Mouse (Mus musculus): ENCODE data around the gene Spef1. TPM values are rescaled to one million over a fixed set of nuclear protein-coding genes. Genes with fewer than 3 reads are reported as not detected.

The Spef1 gene
- polyA plus RNA-seq, 1 experiment: 1.6 TPM

DNA sequence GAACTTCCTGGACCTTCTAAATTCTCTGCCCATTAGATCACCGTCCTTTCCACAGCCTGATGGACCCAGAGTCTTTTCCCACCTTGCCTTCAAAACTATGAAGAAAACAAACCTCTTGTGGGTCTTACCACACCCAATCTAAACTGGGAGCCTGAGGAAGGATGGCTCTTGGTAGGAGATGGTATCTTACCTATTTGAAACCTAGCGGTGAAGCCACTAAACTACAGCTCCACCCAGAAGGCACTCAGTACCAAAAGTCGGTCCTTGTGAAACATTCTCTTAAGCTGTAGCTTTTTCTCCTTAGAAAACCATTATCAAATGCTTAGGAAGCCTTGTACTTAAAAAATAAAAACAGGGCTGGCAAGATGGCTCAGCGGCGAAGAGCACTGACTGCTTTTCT, 1.2 kb upstream of the Spef1 start:
- TF ChIP-seq GATA1 (IDR thresholded peaks at IDR 0.05; ENCODE audit: low read length): no peak

DNA sequence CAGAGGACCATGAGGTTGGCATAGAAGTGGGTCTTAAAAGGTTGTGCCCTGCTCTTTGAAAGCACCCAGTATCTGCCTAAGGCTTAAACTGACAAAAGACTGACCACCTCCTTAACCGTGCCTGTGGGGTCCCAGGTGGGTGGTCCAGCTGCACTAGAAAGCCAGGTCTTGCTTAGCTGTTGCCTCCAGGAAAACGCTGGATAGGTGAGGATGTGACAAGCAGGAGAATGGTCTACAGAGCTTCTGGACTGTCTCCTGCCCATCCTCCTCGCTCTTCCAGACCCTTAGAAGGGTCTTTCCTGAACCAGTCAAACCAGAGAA, 480 bp upstream of the Spef1 start:
- TF ChIP-seq GATA1 (IDR thresholded peaks at IDR 0.05; ENCODE audit: low read length): no peak

DNA sequence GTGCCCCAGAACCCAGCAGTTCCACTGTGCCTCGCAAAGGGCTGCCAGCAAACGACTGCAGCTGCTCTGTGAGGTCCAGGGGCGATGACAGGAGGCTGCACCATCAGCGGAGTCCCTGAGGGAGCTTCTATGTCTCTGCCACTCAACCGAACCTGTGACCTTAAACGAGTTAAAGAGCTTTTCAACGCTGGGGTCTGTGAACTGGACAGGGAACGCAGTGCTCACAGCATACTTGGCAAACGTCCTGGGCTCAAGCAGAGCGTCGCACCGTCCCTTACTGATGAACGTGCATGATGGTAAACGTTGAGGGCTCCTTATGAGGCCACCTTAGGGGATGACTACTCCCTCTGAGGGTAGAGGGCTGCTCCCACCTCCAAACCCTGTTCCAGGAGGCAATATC, 739 bp downstream of the Spef1 start:
- no peak for TF ChIP-seq GATA1 (IDR thresholded peaks at IDR 0.05; ENCODE audit: low read length)

DNA sequence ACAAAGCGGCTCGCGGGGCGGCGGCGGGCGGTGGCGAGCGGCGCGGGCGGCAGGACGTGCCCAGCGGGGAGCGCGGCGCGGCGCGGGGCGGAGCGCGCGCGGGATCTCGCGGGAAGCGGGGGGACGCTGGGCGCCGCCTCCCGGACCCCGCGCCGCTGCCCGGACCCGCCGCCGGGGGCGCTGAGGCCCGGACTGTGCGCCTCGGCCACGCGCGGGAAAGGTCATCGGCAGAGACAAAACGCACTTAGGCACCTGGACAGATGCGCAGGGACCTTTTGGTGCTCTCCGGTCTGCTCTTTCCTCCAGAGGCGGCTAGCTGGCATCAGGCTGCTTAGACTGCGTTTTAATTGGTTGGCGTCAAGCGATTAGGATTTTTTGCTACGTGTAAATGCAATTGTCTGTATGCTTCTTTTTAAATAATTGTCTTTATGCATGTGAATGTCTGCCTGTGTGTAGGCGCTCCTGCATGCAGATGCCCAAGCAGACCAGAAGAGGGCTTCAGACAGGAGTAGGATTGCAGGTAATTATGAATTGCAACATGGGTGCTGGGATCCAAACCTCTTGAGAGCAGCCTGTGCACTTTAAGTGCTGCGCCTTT, 7.0 kb downstream of the Spef1 start, which contains the start of gene Cenpb:
Gene Cenpb, minus strand, starts transcription at position 78 of the 598 bp plus-strand sequence.
- TF ChIP-seq GATA1 (IDR thresholded peaks at IDR 0.05; ENCODE audit: low read length): no peak

DNA sequence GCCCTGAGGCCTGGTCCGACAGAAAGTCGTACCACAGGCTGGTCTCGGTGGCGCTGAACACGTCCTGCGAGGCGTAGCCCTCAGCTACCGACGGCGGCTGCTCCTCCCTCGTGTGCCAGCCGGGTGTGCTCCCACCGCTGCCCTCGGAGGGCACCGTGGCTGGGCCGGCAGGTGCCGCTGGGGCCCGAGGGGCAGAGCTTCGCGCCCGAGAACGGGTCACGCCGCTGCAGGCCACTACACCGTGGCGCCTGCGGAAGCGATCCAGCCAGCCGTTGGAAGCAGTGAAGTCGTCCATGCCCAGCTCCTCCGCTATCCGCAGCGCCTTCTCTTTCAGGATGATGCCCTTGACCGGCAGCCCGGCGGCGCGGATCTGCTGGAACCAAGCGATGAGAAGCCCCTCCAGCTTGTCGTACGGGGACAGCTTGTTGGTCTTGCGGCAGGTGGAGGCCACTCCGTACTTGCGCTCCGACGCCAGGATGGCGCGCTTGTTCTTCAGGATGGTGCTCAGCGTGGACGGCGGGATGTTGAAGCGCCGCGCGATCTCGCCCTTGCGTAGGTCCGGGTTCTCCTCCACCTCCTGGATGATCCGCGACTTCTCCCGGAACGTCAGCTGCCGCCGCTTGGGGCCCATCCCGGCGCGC, 7.7 kb downstream of the Spef1 start:
- TF ChIP-seq GATA1 (IDR thresholded peaks at IDR 0.05; ENCODE audit: low read length): no peak

DNA sequence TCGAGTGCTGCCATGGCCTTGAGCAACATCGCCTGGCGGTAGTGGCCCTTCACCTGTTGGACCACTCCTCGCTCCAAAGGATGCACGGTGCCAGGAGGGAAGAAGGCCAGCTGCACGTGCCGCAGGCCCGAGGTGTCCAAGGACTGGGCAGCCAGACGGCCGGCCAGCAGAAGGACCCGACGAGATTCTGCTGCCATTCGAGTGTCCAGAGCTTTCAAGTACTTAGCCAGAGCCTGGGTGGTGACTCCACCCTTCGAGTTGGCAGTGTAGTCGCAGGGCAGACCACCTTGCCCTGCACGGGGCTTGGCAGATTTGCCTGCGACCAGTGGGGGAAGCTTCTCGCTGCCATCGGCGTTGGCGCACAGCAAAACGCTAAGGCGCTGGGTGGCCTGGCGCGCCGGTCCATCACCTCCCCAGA, 8.2 kb downstream of the Spef1 start:
- no peak for TF ChIP-seq GATA1 (IDR thresholded peaks at IDR 0.05; ENCODE audit: low read length)

DNA sequence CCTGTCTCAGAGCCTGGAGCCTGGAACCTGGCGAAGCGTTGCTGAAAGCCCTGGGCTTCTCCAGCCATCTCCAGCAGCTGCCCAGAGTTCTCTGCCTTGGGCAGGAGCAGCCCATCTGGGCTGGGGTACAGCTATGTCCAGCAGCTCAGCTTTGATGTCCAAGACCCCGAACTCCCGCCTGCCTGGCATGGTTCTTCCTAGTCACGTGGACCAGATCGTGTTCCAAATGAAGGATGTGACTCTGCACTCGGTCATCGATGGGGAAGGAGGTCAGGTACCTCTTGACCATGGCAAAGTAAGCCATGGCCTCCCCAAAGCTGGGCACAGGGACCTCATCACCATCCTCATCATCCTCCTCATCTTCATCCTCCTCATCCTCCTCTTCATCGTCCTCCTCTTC, 9.2 kb downstream of the Spef1 start:
- TF ChIP-seq GATA1 (IDR thresholded peaks at IDR 0.05; ENCODE audit: low read length): no peak

DNA sequence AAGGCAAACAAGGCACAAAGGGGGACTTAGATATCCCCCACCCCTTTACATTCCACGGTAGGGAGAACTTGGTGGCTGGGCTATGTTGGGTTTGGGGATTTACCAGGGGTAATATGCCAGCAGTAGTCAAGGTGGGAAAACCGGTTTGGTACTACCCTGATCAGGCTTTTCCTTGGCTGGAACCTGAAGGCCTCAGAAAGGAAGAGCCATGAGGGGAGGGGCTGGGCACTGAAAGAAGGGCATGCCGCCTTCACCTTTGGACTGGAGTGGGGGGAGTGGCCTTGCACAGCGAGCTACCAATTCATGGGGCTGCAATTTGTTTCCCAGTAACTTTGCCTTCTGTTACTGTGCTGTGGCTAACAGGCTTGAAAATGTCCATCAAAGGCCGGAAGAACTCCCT, 10.6 kb downstream of the Spef1 start:
- TF ChIP-seq GATA1 (IDR thresholded peaks at IDR 0.05; ENCODE audit: low read length): no peak

DNA sequence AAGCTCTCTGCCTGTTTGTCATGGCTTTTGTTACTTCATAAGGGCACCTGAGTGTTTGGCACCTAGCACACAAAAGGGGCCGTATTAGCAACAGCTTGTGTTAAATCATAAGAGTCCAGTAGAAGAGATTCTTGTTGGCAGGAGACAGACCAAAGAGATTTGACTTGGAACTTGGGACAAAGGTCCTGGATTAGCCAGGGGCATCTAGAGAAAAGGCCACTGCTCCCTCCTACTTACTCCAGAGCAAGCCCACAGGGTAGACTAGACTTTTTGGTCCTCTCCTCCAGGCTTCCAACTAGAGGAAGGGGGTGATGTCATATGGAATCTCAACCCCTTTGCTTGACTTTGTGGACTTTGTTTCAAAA, 11.2 kb downstream of the Spef1 start:
- TF ChIP-seq GATA1 (IDR thresholded peaks at IDR 0.05; ENCODE audit: low read length): no peak

DNA sequence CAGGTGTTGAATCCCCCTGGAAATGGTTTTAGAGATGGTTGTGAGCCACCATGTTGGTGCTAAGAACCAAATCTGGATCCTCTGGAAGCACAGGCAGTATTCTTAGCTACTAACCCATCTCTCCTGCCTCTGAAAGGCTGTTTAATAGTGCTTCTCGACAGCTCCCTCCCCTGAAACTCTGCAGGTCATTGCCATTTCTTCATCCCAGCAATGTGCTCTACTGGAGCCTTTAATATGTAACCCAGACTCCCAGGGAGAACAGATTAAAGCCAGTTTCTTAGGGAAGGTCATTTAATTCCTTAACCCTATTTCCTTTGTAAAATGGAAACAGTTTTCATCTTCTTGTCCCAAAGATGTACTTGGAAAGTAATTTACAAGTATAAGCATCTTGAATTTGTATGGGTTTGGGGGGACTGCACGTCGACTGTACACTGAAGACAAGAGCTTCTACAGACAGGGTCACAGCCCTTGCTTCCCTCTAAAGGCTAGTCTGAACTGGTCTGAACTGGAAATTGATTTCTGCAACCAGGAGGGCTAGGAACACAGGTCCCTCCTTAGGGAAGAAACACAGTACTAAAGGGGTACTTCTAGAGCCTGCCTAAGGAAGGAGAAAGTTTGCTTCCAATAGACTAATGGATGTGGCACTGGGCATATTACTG, 11.7 kb downstream of the Spef1 start:
- no peak for TF ChIP-seq GATA1 (IDR thresholded peaks at IDR 0.05; ENCODE audit: low read length)

DNA sequence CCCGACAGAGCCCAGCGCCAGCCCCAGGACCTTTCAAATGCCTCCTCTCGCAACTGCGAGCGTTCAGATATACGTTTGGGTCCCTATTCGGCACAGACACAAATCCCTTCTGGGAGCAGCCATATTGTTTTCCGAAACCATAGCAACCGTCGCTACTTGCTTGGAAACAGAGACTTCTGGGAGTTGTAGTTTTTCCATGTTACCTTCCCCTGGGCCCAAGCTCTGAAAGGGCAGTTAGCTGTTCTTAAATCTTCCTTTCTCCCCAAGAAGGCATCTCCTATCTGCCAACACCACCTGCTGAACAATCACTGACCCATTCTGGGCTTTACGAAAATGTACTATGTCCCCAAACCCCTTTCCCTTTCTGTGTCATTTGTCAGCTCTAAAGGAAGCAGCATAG, 12.4 kb downstream of the Spef1 start:
- TF ChIP-seq GATA1 (IDR thresholded peaks at IDR 0.05; ENCODE audit: low read length): no peak

DNA sequence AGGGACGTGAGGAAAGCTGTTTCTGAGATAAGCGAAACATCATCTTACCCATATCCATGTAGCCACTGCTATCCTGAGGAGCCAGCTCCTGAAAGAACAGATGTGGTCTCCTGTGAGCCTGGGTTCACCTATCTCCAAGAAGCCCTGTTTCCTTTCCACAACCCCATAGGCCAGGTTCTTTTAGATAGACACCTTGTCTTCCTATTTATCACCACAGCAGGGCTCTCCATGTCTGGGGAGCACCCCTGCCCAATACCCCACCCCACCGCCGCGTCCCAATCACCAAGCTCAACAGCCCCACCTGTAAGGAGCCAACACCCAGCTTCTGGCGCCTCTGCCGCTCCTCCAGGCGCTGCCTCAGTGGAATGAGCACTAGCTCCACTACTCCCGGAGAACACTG, 14.8 kb downstream of the Spef1 start:
- TF ChIP-seq GATA1 (IDR thresholded peaks at IDR 0.05; ENCODE audit: low read length): no peak

DNA sequence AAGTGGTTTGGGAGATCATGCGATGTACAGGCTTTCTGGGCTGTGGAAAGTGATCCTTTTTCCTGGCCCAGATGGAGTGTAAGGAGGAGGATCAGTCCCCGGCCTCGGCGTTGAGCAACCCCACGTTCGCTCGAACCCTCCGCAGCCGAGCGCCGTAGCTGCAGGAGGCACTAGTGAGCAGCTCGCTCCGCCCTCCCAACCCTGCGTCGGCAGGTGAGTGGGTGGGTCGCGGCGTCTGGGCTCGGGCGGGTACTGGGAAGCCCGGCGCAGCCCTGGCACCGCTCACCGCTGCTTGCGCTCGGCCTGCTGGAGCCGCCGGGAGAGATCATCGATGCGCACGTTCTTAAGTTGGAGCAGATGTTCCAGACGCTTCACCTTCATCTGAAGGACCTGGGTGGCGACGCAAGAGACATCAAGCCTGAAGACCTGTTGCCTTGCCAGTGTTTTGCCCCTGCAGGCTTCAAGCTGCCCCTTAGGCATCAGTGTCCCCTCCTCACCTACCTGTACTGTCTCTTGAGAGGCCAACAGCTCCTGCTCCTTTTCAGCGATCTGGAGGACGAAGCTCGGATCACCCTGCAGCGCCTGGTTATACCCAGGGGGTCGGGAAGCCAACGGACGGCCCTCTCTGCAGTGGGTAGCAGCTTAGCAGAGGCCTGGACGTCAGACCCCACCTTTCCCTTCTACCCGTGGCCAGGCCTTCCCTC, 15.5 kb downstream of the Spef1 start:
- TF ChIP-seq GATA1 (IDR thresholded peaks at IDR 0.05; ENCODE audit: low read length): no peak

DNA sequence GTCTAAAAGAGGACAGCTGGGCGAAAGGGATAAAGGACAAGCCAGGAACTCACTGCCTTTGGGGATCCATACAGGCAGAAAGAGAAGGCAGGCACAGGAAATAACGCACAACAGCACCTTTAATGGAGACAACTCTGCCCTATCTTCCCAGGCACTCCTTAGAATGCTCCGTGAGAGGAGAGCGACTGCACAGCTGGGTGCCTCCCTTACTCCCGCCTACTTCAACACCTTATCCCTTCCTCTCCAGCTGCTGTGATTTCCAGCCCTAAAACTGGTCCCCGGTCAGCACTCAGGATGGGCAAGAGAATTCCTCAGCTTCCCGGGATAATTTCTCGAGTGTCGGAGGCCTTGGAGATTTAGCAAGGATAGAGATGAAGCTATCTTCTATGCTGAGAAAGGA, 16.1 kb downstream of the Spef1 start:
- TF ChIP-seq GATA1 (IDR thresholded peaks at IDR 0.05; ENCODE audit: low read length): no peak

DNA sequence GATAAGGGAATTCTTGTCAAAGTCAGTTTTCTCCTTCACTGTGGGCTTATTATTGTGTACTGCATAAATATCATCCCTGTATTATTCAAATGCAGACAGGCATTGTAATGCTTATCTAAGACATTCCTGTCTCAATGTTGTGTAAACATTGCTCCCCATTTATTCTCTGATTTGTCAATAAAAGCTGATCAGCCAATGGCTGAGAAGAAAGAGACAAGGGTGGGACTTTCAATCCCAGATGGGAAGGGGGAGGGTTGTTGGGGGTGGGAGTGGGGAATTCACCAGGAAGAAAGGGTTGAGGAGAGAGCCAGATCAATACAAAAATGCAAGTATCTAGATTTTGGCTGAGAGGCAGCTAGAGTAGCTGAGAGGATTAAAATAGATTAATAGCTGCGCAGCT, 18.2 kb downstream of the Spef1 start:
- no peak for TF ChIP-seq GATA1 (IDR thresholded peaks at IDR 0.05; ENCODE audit: low read length)

DNA sequence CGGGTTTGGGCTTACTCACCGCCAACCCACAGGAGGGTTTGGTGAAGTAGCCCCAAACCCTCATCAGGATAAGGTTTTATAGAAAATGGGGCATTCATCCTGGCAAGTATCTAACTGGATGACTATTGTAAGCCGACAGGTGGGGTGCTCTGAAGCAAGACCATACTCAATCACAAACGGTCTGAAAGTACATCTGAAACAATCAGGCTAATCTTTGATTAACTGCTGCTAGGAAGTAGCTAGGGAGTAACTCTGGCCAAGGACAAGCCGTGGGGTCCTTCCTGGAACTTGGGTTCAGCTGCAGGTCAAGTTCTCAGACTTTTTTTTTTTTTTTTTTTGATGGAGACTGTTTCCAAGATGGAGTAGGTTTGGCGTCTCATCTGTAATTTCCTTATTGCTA, 19.1 kb downstream of the Spef1 start:
- no peak for TF ChIP-seq GATA1 (IDR thresholded peaks at IDR 0.05; ENCODE audit: low read length)

DNA sequence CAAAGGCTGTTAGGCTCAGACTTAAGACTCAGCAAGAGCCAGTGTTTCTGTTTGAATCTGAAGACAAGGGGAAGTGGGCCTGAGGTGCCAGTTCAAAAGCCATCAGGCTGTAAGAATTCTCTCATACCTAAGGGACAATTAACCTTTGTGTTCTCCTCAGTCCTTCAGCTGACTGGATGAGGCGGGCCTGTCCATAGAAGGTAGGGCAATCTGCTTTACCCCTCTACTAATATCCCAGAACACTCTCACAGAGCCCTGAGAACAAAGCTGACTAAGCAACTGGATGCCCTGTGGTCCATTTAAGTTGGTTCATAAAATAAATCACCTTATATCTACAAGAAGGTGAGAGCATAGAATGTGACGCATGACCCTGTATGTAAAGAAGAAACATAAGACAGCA, 20.9 kb downstream of the Spef1 start:
- TF ChIP-seq GATA1 (IDR thresholded peaks at IDR 0.05; ENCODE audit: low read length): no peak

Data from G1E-ER4 (cell line).